In genomic region chr8:77744476-77744875, GRCm38 (mm10) we compare ENCODE assay signal across 27 mouse cellular contexts. TPM values are rescaled to one million over a fixed set of nuclear protein-coding genes. Genes with fewer than 3 reads are reported as not detected.
A peak's percentile ranks its signal among the peaks of the same experiment; 100 is the strongest.
DNase-seq lines count a peak whose midpoint lies in the region; ATAC-seq and TF ChIP-seq lines count a peak whose summit lies in the region.
"Had no signal": no experiment of that assay in that cellular context is flagged by ENCODE, and none has a peak within 500 bp of the region (broad histone marks: within the 10 kb centered on the region; RNA-seq: fewer than 3 reads in every experiment).

No protein-coding gene starts in this region.

- H3K36me3 ChIP-seq in hindbrain, embryonic 14.5 days (replicated peaks; ENCODE audit: control insufficient read depth, insufficient read depth), result no peaks in the 10 kb centered on the region
- no peaks in the 10 kb centered on the region for H3K36me3 ChIP-seq in hindbrain, embryonic 10.5 days
- H3K36me3 ChIP-seq in midbrain, embryonic 13.5 days, result no peaks in the 10 kb centered on the region
- H3K36me3 ChIP-seq in midbrain, embryonic 16.5 days (ENCODE audit: control insufficient read depth, insufficient read depth, low read length), result no peaks in the 10 kb centered on the region
- H3K36me3 ChIP-seq in G1E (replicated peaks), result no peaks in the 10 kb centered on the region
- H3K36me3 ChIP-seq: embryonic facial prominence, embryonic 12.5 days; embryonic facial prominence, embryonic 15.5 days; heart, embryonic 15.5 days; hindbrain, embryonic 13.5 days had no signal

- peak; percentile 59 for DNase-seq in heart, adult 11 months
- DNase-seq in heart, postnatal 10 days, result no peak
- DNase-seq in hindbrain, embryonic 14.5 days (ENCODE audit: low spot score), result no peak
- no peak for DNase-seq in hindbrain, embryonic 10.5 days (ENCODE audit: low spot score)
- no peak for DNase-seq in G1E (ENCODE audit: low spot score)
- no peak for DNase-seq in layer of hippocampus, adult 18-20 months (ENCODE audit: low spot score in 2 of 2)
- DNase-seq: adrenal gland, postnatal 10 days; adrenal gland, postnatal 36 days; cerebellum, adult 18-20 months; cerebellum, adult 9-11 months; cerebellum, postnatal 25 days; forebrain, postnatal 0 days; gastrocnemius, adult 2 months; gastrocnemius, postnatal 14 days; heart, adult 18-20 months; heart, postnatal 14 days had no signal

- H3K4me1 ChIP-seq in hindbrain, embryonic 14.5 days (replicated peaks; ENCODE audit: control insufficient read depth, insufficient read depth, low read length), result no peaks in the 10 kb centered on the region
- H3K4me1 ChIP-seq in hindbrain, embryonic 10.5 days (replicated peaks), result 0 out of 2 replicates have a peak, but pooled peaks cover 2% of the 10 kb centered on the region
- no peaks in the 10 kb centered on the region for H3K4me1 ChIP-seq in midbrain, embryonic 13.5 days (replicated peaks)
- H3K4me1 ChIP-seq in midbrain, embryonic 16.5 days (ENCODE audit: control insufficient read depth, insufficient read depth, low read length), result no peaks in the 10 kb centered on the region
- peaks cover 11% of the 10 kb centered on the region for H3K4me1 ChIP-seq in G1E (ENCODE audit: insufficient read depth, low read depth, low read length)
- H3K4me1 ChIP-seq: embryonic facial prominence, embryonic 12.5 days; embryonic facial prominence, embryonic 15.5 days; hindbrain, embryonic 13.5 days had no signal

- 81% methylated on average over 3 of the region's 3 CpGs for WGBS in hindbrain, embryonic 14.5 days
- WGBS in hindbrain, embryonic 10.5 days, result 81% methylated on average over 3 of the region's 3 CpGs
- 78% methylated on average over 3 of the region's 3 CpGs for WGBS in midbrain, embryonic 13.5 days
- WGBS in midbrain, embryonic 16.5 days, result 92% methylated on average over 3 of the region's 3 CpGs

- no peak overlapping the region for H3K4me2 ChIP-seq in hindbrain, embryonic 14.5 days (replicated peaks)
- no peak overlapping the region for H3K4me2 ChIP-seq in midbrain, embryonic 13.5 days (replicated peaks)
- no peak overlapping the region for H3K4me2 ChIP-seq in midbrain, embryonic 16.5 days (ENCODE audit: low read length)
- H3K4me2 ChIP-seq: embryonic facial prominence, embryonic 12.5 days; embryonic facial prominence, embryonic 15.5 days; heart, embryonic 11.5 days; heart, embryonic 15.5 days; hindbrain, embryonic 13.5 days had no signal

- no peak for TF ChIP-seq CTCF in G1E (IDR thresholded peaks at IDR 0.05; ENCODE audit: low read depth, low read length)

- peak; percentile 31; the same call in 1 of the 2 replicates for ATAC-seq in hindbrain, embryonic 14.5 days (ENCODE audit: low FRiP score)
- ATAC-seq in midbrain, embryonic 13.5 days, result peak; percentile 37; the same call in 1 of the 2 replicates
- ATAC-seq in midbrain, embryonic 16.5 days, result no peak; the same call in 1 of the 2 replicates
- ATAC-seq in G1E (ENCODE audit: extremely low read depth, insufficient number of reproducible peaks, low FRiP score, poor library complexity, severe bottlenecking), result no peak
- ATAC-seq: forebrain, embryonic 14.5 days; forebrain, postnatal 0 days; hindbrain, postnatal 0 days; inflammation-experienced regulatory T-cells, adult 6 months; Patski had no signal

- no peak overlapping the region for H3K9ac ChIP-seq in hindbrain, embryonic 14.5 days
- no peak overlapping the region for H3K9ac ChIP-seq in midbrain, embryonic 13.5 days (replicated peaks)
- H3K9ac ChIP-seq in midbrain, embryonic 16.5 days (ENCODE audit: low read depth, low read length), result no peak overlapping the region
- H3K9ac ChIP-seq: embryonic facial prominence, embryonic 12.5 days; embryonic facial prominence, embryonic 15.5 days; forebrain, postnatal 0 days; heart, embryonic 15.5 days; hindbrain, embryonic 13.5 days had no signal

- intact Hi-C loops in heart, postnatal 10 days (cut with DNase I), result no loop called here

- no peak overlapping the region for H3K27ac ChIP-seq in hindbrain, embryonic 14.5 days
- no peak overlapping the region for H3K27ac ChIP-seq in hindbrain, embryonic 10.5 days
- no peak overlapping the region for H3K27ac ChIP-seq in midbrain, embryonic 13.5 days
- H3K27ac ChIP-seq in midbrain, embryonic 16.5 days (ENCODE audit: low read length), result no peak overlapping the region
- H3K27ac ChIP-seq: embryonic facial prominence, embryonic 12.5 days; embryonic facial prominence, embryonic 15.5 days; gastrocnemius, adult 2 months; heart, embryonic 15.5 days; hindbrain, embryonic 13.5 days; hindbrain, postnatal 0 days had no signal

- H3K27me3 ChIP-seq in hindbrain, embryonic 14.5 days (ENCODE audit: control insufficient read depth, insufficient read depth, low read length), result no peaks in the 10 kb centered on the region
- no peaks in the 10 kb centered on the region for H3K27me3 ChIP-seq in hindbrain, embryonic 10.5 days (ENCODE audit: insufficient read depth, poor library complexity, severe bottlenecking)
- H3K27me3 ChIP-seq in midbrain, embryonic 13.5 days, result no peaks in the 10 kb centered on the region
- H3K27me3 ChIP-seq in midbrain, embryonic 16.5 days (ENCODE audit: control insufficient read depth, insufficient read depth, low read depth, low read length), result no peaks in the 10 kb centered on the region
- peaks cover 4% of the 10 kb centered on the region for H3K27me3 ChIP-seq in G1E (ENCODE audit: insufficient read depth, low read length)
- H3K27me3 ChIP-seq: embryonic facial prominence, embryonic 12.5 days; embryonic facial prominence, embryonic 15.5 days; heart, embryonic 15.5 days; hindbrain, embryonic 13.5 days had no signal

- no peak overlapping the region for H3K4me3 ChIP-seq in hindbrain, embryonic 14.5 days (replicated peaks; ENCODE audit: low read length)
- no peak overlapping the region for H3K4me3 ChIP-seq in hindbrain, embryonic 10.5 days
- no peak overlapping the region for H3K4me3 ChIP-seq in midbrain, embryonic 13.5 days (replicated peaks)
- H3K4me3 ChIP-seq in midbrain, embryonic 16.5 days (ENCODE audit: low read depth, low read length), result no peak overlapping the region
- peak overlapping the region; percentile 31; the same call in 1 of the 2 replicates for H3K4me3 ChIP-seq in G1E (ENCODE audit: low read depth, low read length)
- H3K4me3 ChIP-seq: embryonic facial prominence, embryonic 12.5 days; embryonic facial prominence, embryonic 15.5 days; gastrocnemius, adult 2 months; heart, embryonic 15.5 days; hindbrain, embryonic 13.5 days had no signal

- H3K9me3 ChIP-seq in hindbrain, embryonic 14.5 days (ENCODE audit: control insufficient read depth, low read length), result no peaks in the 10 kb centered on the region
- H3K9me3 ChIP-seq in hindbrain, embryonic 10.5 days, result no peaks in the 10 kb centered on the region
- H3K9me3 ChIP-seq in midbrain, embryonic 13.5 days, result no peaks in the 10 kb centered on the region
- no peaks in the 10 kb centered on the region for H3K9me3 ChIP-seq in midbrain, embryonic 16.5 days (replicated peaks; ENCODE audit: control insufficient read depth, low read length, poor library complexity, severe bottlenecking)
- no peaks in the 10 kb centered on the region for H3K9me3 ChIP-seq in G1E (replicated peaks)
- H3K9me3 ChIP-seq: embryonic facial prominence, embryonic 12.5 days; embryonic facial prominence, embryonic 15.5 days; heart, embryonic 15.5 days; hindbrain, embryonic 13.5 days had no signal

RNA-seq across cellular contexts. Expression of gene Ednra, which starts 20.2 kb away (rescaled TPM):
- 10 to 100 TPM; 57.7 to 70.6 TPM for total RNA-seq in heart, postnatal 10 days (2021)
- 7.6 and 8.6 TPM in 2 replicates for polyA plus RNA-seq in hindbrain, embryonic 14.5 days (2014; fragmentation: Nextera tagmentation; extraction: Ambion mirVana)
- 18.1 and 18.6 TPM in 2 replicates for polyA plus RNA-seq in hindbrain, embryonic 10.5 days (2016; fragmentation: Nextera tagmentation; extraction: Ambion mirVana)
- 4.4 and 6.2 TPM in 2 replicates for polyA plus RNA-seq in midbrain, embryonic 13.5 days (2015; fragmentation: Nextera tagmentation; extraction: Ambion mirVana)
- polyA plus RNA-seq in midbrain, embryonic 16.5 days (2015; fragmentation: Nextera tagmentation; extraction: Ambion mirVana), result 5.1 and 6.2 TPM in 2 replicates
- total RNA-seq in G1E (2014; fragmentation: Nextera tagmentation), result 0.39 TPM in 1 of 2 replicates, not detected in the other
- total RNA-seq in G1E (2017), result 0.06 and 0.11 TPM in 2 replicates
- not detected in 2 replicates for polyA plus RNA-seq in G1E (2012)
- total RNA-seq in layer of hippocampus, adult 18-20 months (2021), result 1 to 10 TPM; 3.9 to 4.4 TPM
- polyA plus RNA-seq: inflammation-experienced regulatory T-cells, adult 6 months had no signal

Comparison
In these comparisons a context has a peak if more than half of its experiments do, and no peak if none do; other contexts are left out.
1. ATAC-seq: peak in hindbrain, embryonic 14.5 days (single experiment) and midbrain, embryonic 13.5 days (single experiment); none in midbrain, embryonic 16.5 days (single experiment) and G1E (single experiment).